Mouse (Mus musculus): Measurements from ENCODE around the gene Traf4. TPM values are rescaled to one million over a fixed set of nuclear protein-coding genes. Genes with fewer than 3 reads are reported as not detected.

Traf4 gene
- polyA plus RNA-seq, 1 experiment from 2014 or later: 115 TPM

- Histone ChIP-seq H3K27me3 (no peaks in the 10 kb centered on the region), H3K36me3 (0 out of 2 replicates have a peak, but pooled peaks cover 6% of the 10 kb centered on the region), H3K27ac (no peak overlapping the region), H3K9me3 (no peaks in the 10 kb centered on the region), H3K9ac (replicated peaks) (no peak overlapping the region), H3K4me1 (replicated peaks) (no peaks in the 10 kb centered on the region), H3K4me3 (replicated peaks) (no peak overlapping the region), H3K4me2 (no peak overlapping the region)
- ATAC-seq (ENCODE audit: insufficient number of reproducible peaks, insufficient read depth, low FRiP score, low TSS enrichment, low read depth): no peak
- 78% methylated on average over 3 of the region's 3 CpGs for WGBS
Measured at GRCm38 (mm10) chr11:78134344-78134743, 31.0 kb downstream of the Traf4 start.

- no peak overlapping the region for H3K9ac ChIP-seq (replicated peaks)
- 0 out of 2 replicates have a peak, but pooled peaks cover 10% of the 10 kb centered on the region for H3K36me3 ChIP-seq
- H3K27ac ChIP-seq: no peak overlapping the region
- no peaks in the 10 kb centered on the region for H3K9me3 ChIP-seq
- H3K27me3 ChIP-seq: no peaks in the 10 kb centered on the region
- ATAC-seq (ENCODE audit: insufficient number of reproducible peaks, insufficient read depth, low FRiP score, low TSS enrichment, low read depth): no peak
- H3K4me1 ChIP-seq (replicated peaks): no peaks in the 10 kb centered on the region
- no peak overlapping the region for H3K4me2 ChIP-seq
- WGBS: 80% methylated on average over 6 of the region's 6 CpGs
- no peak overlapping the region for H3K4me3 ChIP-seq (replicated peaks)
Measured at GRCm38 (mm10) chr11:78133915-78134314, 31.5 kb downstream of the Traf4 start.

GRCm38 (mm10) chr11:78129458-78129857, 35.9 kb downstream of the Traf4 start:
- Histone ChIP-seq H3K27ac (no peak overlapping the region), H3K27me3 (no peaks in the 10 kb centered on the region), H3K4me2 (no peak overlapping the region), H3K9me3 (no peaks in the 10 kb centered on the region), H3K9ac (replicated peaks) (no peak overlapping the region), H3K4me1 (replicated peaks) (peaks cover 12% of the 10 kb centered on the region), H3K36me3 (0 out of 2 replicates have a peak, but pooled peaks cover 10% of the 10 kb centered on the region), H3K4me3 (replicated peaks) (no peak overlapping the region)
- WGBS: 72% methylated on average over 8 of the region's 8 CpGs
- ATAC-seq (ENCODE audit: insufficient number of reproducible peaks, insufficient read depth, low FRiP score, low TSS enrichment, low read depth): no peak

GRCm38 (mm10) chr11:78126739-78127138, 38.6 kb downstream of the Traf4 start:
- ATAC-seq (ENCODE audit: insufficient number of reproducible peaks, insufficient read depth, low FRiP score, low TSS enrichment, low read depth): no peak
- 77% methylated on average over 4 of the region's 4 CpGs for WGBS

GRCm38 (mm10) chr11:78125691-78126090, 39.7 kb downstream of the Traf4 start:
- H3K4me2 ChIP-seq: no peak overlapping the region
- H3K4me3 ChIP-seq (replicated peaks): no peak overlapping the region
- H3K4me1 ChIP-seq (replicated peaks): peaks cover 12% of the 10 kb centered on the region
- 64% methylated on average over 6 of the region's 6 CpGs for WGBS
- H3K27ac ChIP-seq: no peak overlapping the region
- H3K9ac ChIP-seq (replicated peaks): no peak overlapping the region
- ATAC-seq (ENCODE audit: insufficient number of reproducible peaks, insufficient read depth, low FRiP score, low TSS enrichment, low read depth): no peak
- no peaks in the 10 kb centered on the region for H3K27me3 ChIP-seq
- H3K9me3 ChIP-seq: no peaks in the 10 kb centered on the region
- 0 out of 2 replicates have a peak, but pooled peaks cover 7% of the 10 kb centered on the region for H3K36me3 ChIP-seq

More at GRCm38 (mm10) chr11:78126739-78127138, 38.6 kb downstream of the Traf4 start:
- no peaks in the 10 kb centered on the region for H3K27me3 ChIP-seq
- H3K36me3 ChIP-seq: 0 out of 2 replicates have a peak, but pooled peaks cover 7% of the 10 kb centered on the region
- H3K4me3 ChIP-seq (replicated peaks): no peak overlapping the region
- H3K27ac ChIP-seq: 0 out of 2 replicates have a peak overlapping the region, but pooled peaks have one; percentile 12
- no peak overlapping the region for H3K4me2 ChIP-seq
- H3K9ac ChIP-seq (replicated peaks): no peak overlapping the region
- peaks cover 12% of the 10 kb centered on the region for H3K4me1 ChIP-seq (replicated peaks)
- H3K9me3 ChIP-seq: no peaks in the 10 kb centered on the region

- Histone ChIP-seq H3K27ac (no peak overlapping the region), H3K9me3 (no peaks in the 10 kb centered on the region), H3K4me3 (replicated peaks) (no peak overlapping the region), H3K4me1 (replicated peaks) (peaks cover 12% of the 10 kb centered on the region), H3K36me3 (no peaks in the 10 kb centered on the region), H3K27me3 (no peaks in the 10 kb centered on the region), H3K4me2 (no peak overlapping the region), H3K9ac (replicated peaks) (no peak overlapping the region)
- no peak for ATAC-seq (ENCODE audit: insufficient number of reproducible peaks, insufficient read depth, low FRiP score, low TSS enrichment, low read depth)
Measured at GRCm38 (mm10) chr11:78123782-78124181, 41.6 kb downstream of the Traf4 start.

GRCm38 (mm10) chr11:78122815-78123214, 42.6 kb downstream of the Traf4 start:
- Histone ChIP-seq H3K4me2 (no peak overlapping the region), H3K27ac (no peak overlapping the region), H3K4me3 (replicated peaks) (no peak overlapping the region), H3K4me1 (replicated peaks) (peaks cover 12% of the 10 kb centered on the region), H3K9me3 (no peaks in the 10 kb centered on the region), H3K36me3 (no peaks in the 10 kb centered on the region), H3K9ac (replicated peaks) (no peak overlapping the region), H3K27me3 (no peaks in the 10 kb centered on the region)
- ATAC-seq (ENCODE audit: insufficient number of reproducible peaks, insufficient read depth, low FRiP score, low TSS enrichment, low read depth): no peak
- WGBS: 93% methylated on average over 4 of the region's 4 CpGs

GRCm38 (mm10) chr11:78121176-78121575, 44.2 kb downstream of the Traf4 start:
- Histone ChIP-seq H3K4me1 (replicated peaks) (peaks cover 13% of the 10 kb centered on the region), H3K4me2 (no peak overlapping the region), H3K36me3 (no peaks in the 10 kb centered on the region), H3K9me3 (no peaks in the 10 kb centered on the region), H3K27ac (no peak overlapping the region), H3K9ac (replicated peaks) (no peak overlapping the region), H3K27me3 (no peaks in the 10 kb centered on the region), H3K4me3 (replicated peaks) (no peak overlapping the region)
- 77% methylated on average over 5 of the region's 5 CpGs for WGBS
- no peak for ATAC-seq (ENCODE audit: insufficient number of reproducible peaks, insufficient read depth, low FRiP score, low TSS enrichment, low read depth)

- Histone ChIP-seq H3K4me2 (no peak overlapping the region), H3K9ac (replicated peaks) (no peak overlapping the region), H3K36me3 (no peaks in the 10 kb centered on the region), H3K27me3 (no peaks in the 10 kb centered on the region), H3K4me3 (replicated peaks) (no peak overlapping the region), H3K27ac (no peak overlapping the region), H3K9me3 (no peaks in the 10 kb centered on the region), H3K4me1 (replicated peaks) (peaks cover 9% of the 10 kb centered on the region; the same call in 1 of the 2 replicates)
- WGBS: 82% methylated on average over 8 of the region's 8 CpGs
- ATAC-seq (ENCODE audit: insufficient number of reproducible peaks, insufficient read depth, low FRiP score, low TSS enrichment, low read depth): no peak
Measured at GRCm38 (mm10) chr11:78119898-78120297, 45.5 kb downstream of the Traf4 start.

GRCm38 (mm10) chr11:78118467-78118866, 46.9 kb downstream of the Traf4 start:
- no peak overlapping the region for H3K27ac ChIP-seq
- no peaks in the 10 kb centered on the region for H3K36me3 ChIP-seq
- ATAC-seq (ENCODE audit: insufficient number of reproducible peaks, insufficient read depth, low FRiP score, low TSS enrichment, low read depth): no peak
- peaks cover 19% of the 10 kb centered on the region for H3K4me1 ChIP-seq (replicated peaks)
- H3K4me3 ChIP-seq (replicated peaks): no peak overlapping the region
- no peaks in the 10 kb centered on the region for H3K9me3 ChIP-seq
- H3K4me2 ChIP-seq: no peak overlapping the region
- H3K27me3 ChIP-seq: no peaks in the 10 kb centered on the region
- no peak overlapping the region for H3K9ac ChIP-seq (replicated peaks)

GRCm38 (mm10) chr11:78116146-78116410, 49.3 kb downstream of the Traf4 start:
- peak overlapping the region; percentile 88; the same call in 1 of the 2 replicates for H3K27ac ChIP-seq
- H3K36me3 ChIP-seq: no peaks in the 10 kb centered on the region
- no peak for ATAC-seq (ENCODE audit: insufficient number of reproducible peaks, insufficient read depth, low FRiP score, low TSS enrichment, low read depth)
- no peaks in the 10 kb centered on the region for H3K27me3 ChIP-seq
- H3K9me3 ChIP-seq: no peaks in the 10 kb centered on the region
- H3K4me3 ChIP-seq (replicated peaks): peak overlapping the region; percentile 75
- WGBS: 4% methylated on average over 5 of the region's 5 CpGs
- peaks cover 19% of the 10 kb centered on the region for H3K4me1 ChIP-seq (replicated peaks)
- H3K9ac ChIP-seq (replicated peaks): peak overlapping the region; percentile 84
- H3K4me2 ChIP-seq: peak overlapping the region; percentile 76

- Histone ChIP-seq H3K4me2 (peak overlapping the region; percentile 76), H3K9me3 (no peaks in the 10 kb centered on the region), H3K27me3 (no peaks in the 10 kb centered on the region), H3K36me3 (no peaks in the 10 kb centered on the region), H3K27ac (peak overlapping the region; percentile 88), H3K4me1 (replicated peaks) (peaks cover 19% of the 10 kb centered on the region), H3K9ac (replicated peaks) (peak overlapping the region; percentile 84), H3K4me3 (replicated peaks) (peak overlapping the region; percentile 75)
- under 1% methylated on average over 36 of the region's 37 CpGs for WGBS
- ATAC-seq (ENCODE audit: insufficient number of reproducible peaks, insufficient read depth, low FRiP score, low TSS enrichment, low read depth): peak; percentile 100
Measured at GRCm38 (mm10) chr11:78115367-78116145, 49.8 kb downstream of the Traf4 start.
